Mouse (Mus musculus): ENCODE results near the gene Fundc2. TPM values are rescaled to one million over a fixed set of nuclear protein-coding genes. Genes with fewer than 3 reads are reported as not detected.

Fundc2 gene
- polyA plus RNA-seq (2015; fragmentation: Nextera tagmentation; extraction: Ambion mirVana), result 27.2 and 31.3 TPM in 2 replicates

DNA sequence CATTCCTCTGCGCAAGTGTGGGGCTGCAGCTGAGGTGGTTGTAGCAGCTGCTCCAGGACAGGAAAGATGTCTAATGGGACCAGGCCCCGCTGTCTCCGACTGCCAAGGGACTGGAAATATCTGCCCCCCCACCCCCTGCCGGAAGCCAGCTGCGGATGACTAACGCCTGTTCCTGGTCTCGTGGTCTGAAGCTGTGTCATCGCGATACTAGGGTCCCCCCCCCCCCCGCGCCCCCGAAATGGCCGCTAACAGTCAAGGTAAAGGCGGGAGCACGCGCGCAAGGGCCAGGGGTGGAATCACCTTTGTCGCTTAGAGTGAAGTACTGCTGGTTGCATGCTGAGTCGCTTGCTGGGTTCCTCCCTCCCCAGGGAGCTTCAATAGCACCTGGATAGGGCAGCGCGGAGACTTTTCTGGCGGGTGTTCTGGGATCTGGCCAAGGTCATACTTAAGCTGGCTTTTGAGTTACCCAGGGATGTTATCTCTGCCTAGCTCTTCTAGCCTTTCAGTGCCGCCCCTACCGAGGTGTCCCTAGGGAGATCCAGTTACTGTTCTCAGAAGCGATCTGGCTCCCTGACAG, at the start of gene Fundc2, which contains the start of gene F8:
TSS of gene Fundc2 (plus strand) at position 205 of the 577 bp plus-strand sequence.
TSS of gene F8 (minus strand) at position 421 of the 577 bp plus-strand sequence.
- H3K4me2 ChIP-seq, result peak within 1 kb of the TSS; percentile 48
- H3K4me1 ChIP-seq, result no peaks in the 10 kb centered on the region
- H3K4me3 ChIP-seq, result peak within 1 kb of the TSS; percentile 56
- no peaks in the 10 kb centered on the region for H3K27me3 ChIP-seq (replicated peaks)
- peak; percentile 98 for ATAC-seq (replicated peaks)
- peak within 1 kb of the TSS; percentile 79 for H3K27ac ChIP-seq
- no peaks in the 10 kb centered on the region for H3K9me3 ChIP-seq
- peak within 1 kb of the TSS; percentile 50 for H3K9ac ChIP-seq
- no peaks in the 10 kb centered on the region for H3K36me3 ChIP-seq (replicated peaks)
- 22% methylated on average over 15 of the region's 25 CpGs for WGBS

DNA sequence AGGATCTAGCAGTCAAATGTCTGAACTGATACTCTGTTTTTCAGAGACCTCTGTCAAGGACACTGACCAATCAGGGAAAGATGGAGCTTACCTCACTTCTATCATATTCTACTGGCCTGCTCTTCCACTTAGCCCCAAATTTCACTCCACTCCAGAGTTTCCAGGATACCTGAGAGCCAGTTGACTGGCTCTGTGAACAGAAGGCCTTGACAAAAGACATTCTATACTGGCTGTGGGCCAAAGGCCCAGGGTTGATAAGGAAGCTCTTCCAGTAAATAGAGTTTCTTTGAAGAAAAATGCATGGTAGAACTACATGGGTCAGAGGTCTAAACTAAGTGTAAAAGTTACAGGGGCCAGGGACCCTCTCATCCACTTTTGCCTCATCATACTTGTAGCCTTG, 12.0 kb upstream of the Fundc2 start:
- no peaks in the 10 kb centered on the region for H3K36me3 ChIP-seq (replicated peaks)
- no peak overlapping the region for H3K4me2 ChIP-seq
- no peak overlapping the region for H3K4me3 ChIP-seq
- no peaks in the 10 kb centered on the region for H3K4me1 ChIP-seq
- H3K9me3 ChIP-seq, result no peaks in the 10 kb centered on the region
- no peaks in the 10 kb centered on the region for H3K27me3 ChIP-seq (replicated peaks)
- ATAC-seq (replicated peaks), result no peak
- no peak overlapping the region for H3K27ac ChIP-seq
- no peak overlapping the region for H3K9ac ChIP-seq

DNA sequence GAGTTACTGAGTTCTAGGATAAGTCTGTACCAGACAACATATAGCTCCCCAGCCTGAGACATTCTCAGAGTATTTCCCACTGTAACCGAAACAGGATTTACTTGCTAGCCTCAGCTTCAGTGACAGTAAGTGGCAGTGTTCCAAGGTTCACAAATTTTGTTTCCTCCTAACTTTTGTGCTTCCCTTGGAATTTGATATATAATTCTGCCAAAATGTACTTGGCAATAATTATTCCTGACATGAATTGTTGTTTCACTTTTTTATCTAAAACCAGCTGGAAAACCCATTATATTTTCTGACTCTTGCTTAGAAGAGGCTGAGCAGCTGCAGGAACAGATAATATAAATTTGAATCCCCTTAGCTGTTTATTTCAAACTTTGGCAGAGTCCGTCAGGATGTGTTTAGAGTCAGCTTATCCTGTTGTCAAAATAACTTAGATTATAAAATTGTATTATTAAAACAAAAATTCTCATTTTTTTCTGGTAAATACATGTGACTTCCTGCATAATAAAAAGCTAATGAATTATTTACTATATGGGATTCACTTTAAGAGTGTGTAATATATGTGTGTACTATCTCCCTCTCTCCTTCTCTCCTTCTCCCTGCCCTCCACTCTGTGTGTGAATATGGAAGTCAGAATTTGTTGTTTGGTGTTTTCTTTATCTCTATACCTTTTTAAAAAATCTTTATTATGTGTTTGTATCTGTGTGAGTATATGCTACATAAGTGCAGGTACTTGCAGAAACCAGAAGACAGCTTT, 9.4 kb upstream of the Fundc2 start:
- no peaks in the 10 kb centered on the region for H3K36me3 ChIP-seq (replicated peaks)
- no peaks in the 10 kb centered on the region for H3K9me3 ChIP-seq
- H3K27me3 ChIP-seq (replicated peaks), result no peaks in the 10 kb centered on the region
- ATAC-seq (replicated peaks), result no peak
- H3K4me1 ChIP-seq, result no peaks in the 10 kb centered on the region
- H3K27ac ChIP-seq, result no peak overlapping the region
- 82% methylated on average over 2 of the region's 2 CpGs for WGBS
- no peak overlapping the region for H3K4me3 ChIP-seq
- no peak overlapping the region for H3K4me2 ChIP-seq
- no peak overlapping the region for H3K9ac ChIP-seq

DNA sequence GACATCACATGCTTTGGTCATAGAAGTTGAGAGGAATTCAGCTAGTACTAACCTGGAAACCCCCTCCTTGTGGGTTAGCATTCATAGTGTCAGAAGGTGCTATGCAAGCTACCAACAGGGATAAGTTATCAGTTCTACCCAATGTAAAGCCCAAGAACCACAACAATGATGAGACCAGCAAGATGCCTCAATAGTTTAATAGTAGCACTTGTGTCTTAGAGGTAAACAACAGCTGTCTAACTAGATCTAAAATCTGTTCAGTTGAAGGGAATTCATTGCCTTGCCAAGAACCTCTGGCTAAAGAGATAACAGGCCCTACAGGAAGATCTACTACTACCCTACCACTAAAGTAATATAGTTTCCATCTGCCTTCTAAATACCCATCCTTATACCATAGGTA, 5.4 kb upstream of the Fundc2 start:
- Histone ChIP-seq H3K36me3 (replicated peaks) (no peaks in the 10 kb centered on the region), H3K4me1 (no peaks in the 10 kb centered on the region), H3K4me2 (no peak overlapping the region), H3K9me3 (no peaks in the 10 kb centered on the region), H3K27me3 (replicated peaks) (no peaks in the 10 kb centered on the region), H3K9ac (no peak overlapping the region), H3K4me3 (no peak overlapping the region), H3K27ac (no peak overlapping the region)
- ATAC-seq (replicated peaks), result no peak

DNA sequence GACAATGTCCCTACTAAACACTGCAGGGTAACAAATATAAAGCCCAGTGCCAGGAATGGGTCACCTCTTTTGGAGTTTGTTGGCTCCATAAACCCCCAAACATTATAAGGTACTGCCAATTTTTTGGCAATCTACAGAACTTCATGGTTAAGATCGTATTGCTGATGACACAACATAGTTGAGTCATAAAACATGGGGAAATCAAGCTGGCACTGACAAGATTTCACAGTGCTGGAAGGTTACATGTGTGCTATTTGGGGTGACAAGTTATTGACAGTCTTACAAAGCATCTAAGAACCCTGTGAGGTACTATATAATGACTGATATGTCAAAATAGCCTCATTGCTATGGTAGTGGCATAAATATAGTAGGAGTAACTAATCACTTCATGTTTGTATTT, 1.0 kb upstream of the Fundc2 start:
- Histone ChIP-seq H3K27ac (no peak overlapping the region), H3K4me3 (no peak overlapping the region), H3K4me2 (peak overlapping the region; percentile 48; the same call in 1 of the 2 replicates), H3K27me3 (replicated peaks) (no peaks in the 10 kb centered on the region), H3K36me3 (replicated peaks) (no peaks in the 10 kb centered on the region), H3K9me3 (no peaks in the 10 kb centered on the region), H3K9ac (no peak overlapping the region), H3K4me1 (no peaks in the 10 kb centered on the region)
- WGBS, result 83% methylated on average over 1 of the region's 1 CpGs
- no peak for ATAC-seq (replicated peaks)

DNA sequence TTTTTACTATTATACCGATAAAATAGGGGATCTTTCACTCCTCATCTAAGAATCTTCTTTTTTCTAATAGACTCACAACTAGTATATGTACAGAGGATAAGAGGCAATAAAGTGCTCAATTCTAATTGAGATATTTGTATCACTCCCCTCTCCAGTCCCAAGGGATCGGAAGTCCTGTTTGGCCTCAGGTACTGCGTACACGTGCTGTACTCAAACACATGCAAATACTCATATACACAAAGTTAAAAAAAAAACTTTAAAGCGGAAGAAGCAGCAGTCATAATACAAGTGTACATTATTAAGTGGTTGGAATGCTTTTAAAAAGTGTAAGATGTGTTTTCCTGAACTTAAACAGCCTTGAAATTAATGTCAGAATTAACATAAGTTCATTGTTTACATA, 500 bp upstream of the Fundc2 start:
- Histone ChIP-seq H3K4me1 (no peaks in the 10 kb centered on the region), H3K27me3 (replicated peaks) (no peaks in the 10 kb centered on the region), H3K9me3 (no peaks in the 10 kb centered on the region), H3K4me3 (peak overlapping the region; percentile 56), H3K4me2 (peak overlapping the region; percentile 48), H3K9ac (peak overlapping the region; percentile 50; the same call in 1 of the 2 replicates), H3K27ac (peak overlapping the region; percentile 79; the same call in 1 of the 2 replicates), H3K36me3 (replicated peaks) (no peaks in the 10 kb centered on the region)
- peak; percentile 62 for ATAC-seq (replicated peaks)
- WGBS, result 63% methylated on average over 5 of the region's 5 CpGs

DNA sequence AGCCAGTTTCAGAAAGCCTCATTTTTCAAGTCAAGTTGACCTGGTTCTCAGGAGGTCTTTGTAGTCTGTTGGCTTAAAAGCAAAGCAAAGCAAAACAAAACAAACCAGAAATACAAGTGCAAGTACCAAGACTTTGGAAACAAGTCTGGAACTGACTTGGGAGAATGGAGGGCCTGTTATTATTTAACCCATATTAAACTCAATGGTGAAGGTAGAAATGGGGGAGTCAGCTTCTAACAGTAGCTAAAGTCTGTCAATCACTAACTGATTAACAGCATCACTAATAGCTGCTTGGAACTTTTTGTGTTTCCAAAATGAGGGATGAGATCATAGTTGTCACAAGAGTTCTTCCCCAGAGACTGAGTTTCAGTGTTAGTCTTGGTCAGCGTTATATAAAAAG, 17.3 kb downstream of the Fundc2 start:
- no peak for ATAC-seq (replicated peaks)
- Histone ChIP-seq H3K4me3 (no peak overlapping the region), H3K9me3 (no peaks in the 10 kb centered on the region), H3K4me1 (no peaks in the 10 kb centered on the region), H3K27ac (no peak overlapping the region), H3K9ac (no peak overlapping the region), H3K4me2 (no peak overlapping the region), H3K36me3 (replicated peaks) (no peaks in the 10 kb centered on the region), H3K27me3 (replicated peaks) (no peaks in the 10 kb centered on the region)
- WGBS, result 82% methylated on average over 1 of the region's 1 CpGs

DNA sequence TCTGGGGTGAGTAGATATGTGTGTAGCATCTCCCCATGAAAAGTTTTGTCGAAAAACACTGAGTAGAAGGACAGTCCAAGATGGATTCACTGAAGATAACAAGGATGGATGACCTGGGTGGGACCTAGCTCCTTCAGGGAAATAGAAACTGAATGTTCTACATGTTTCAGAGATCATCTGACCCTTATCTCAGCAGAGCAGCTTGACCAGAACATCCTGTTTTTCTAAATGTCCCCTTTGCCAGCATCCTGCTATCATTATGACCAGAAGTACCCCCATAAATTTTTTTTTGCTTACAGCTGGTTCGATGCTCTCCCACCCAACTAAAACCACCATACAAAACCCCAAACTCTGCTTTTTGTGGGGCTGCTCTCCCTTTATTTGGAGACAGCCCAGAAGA, 20.5 kb downstream of the Fundc2 start:
- ATAC-seq (replicated peaks), result no peak
- no peak overlapping the region for H3K9ac ChIP-seq

DNA sequence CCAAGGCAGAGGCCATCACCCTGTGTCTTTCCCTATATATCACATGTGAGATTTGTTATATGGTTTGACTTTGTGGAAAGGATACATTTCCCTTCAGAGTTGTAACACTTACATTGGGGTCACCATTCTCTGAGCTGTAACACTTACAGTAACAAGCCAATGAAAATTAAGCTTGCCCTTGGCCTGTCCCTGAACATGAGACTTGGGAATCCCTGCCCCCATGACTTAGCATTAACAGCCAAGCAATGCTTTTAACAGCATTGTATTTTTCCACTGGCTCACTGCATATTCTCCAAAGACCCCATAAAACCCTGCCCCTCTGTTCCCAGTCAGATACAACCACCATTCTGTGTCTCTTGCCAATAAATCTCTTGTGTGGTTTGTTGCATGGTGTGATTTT, 21.2 kb downstream of the Fundc2 start:
- H3K36me3 ChIP-seq (replicated peaks), result no peaks in the 10 kb centered on the region
- no peaks in the 10 kb centered on the region for H3K4me1 ChIP-seq
- H3K9me3 ChIP-seq, result no peaks in the 10 kb centered on the region
- no peak for ATAC-seq (replicated peaks)
- no peak overlapping the region for H3K4me2 ChIP-seq
- H3K27ac ChIP-seq, result no peak overlapping the region
- H3K27me3 ChIP-seq (replicated peaks), result no peaks in the 10 kb centered on the region
- no peak overlapping the region for H3K4me3 ChIP-seq
- no peak overlapping the region for H3K9ac ChIP-seq

More for the DNA sequence above, 20.5 kb downstream of the Fundc2 start:
- Histone ChIP-seq H3K4me2 (no peak overlapping the region), H3K4me1 (no peaks in the 10 kb centered on the region), H3K4me3 (no peak overlapping the region), H3K9me3 (no peaks in the 10 kb centered on the region), H3K36me3 (replicated peaks) (no peaks in the 10 kb centered on the region), H3K27me3 (replicated peaks) (no peaks in the 10 kb centered on the region), H3K27ac (no peak overlapping the region)
- WGBS, result 93% methylated on average over 2 of the region's 2 CpGs

DNA sequence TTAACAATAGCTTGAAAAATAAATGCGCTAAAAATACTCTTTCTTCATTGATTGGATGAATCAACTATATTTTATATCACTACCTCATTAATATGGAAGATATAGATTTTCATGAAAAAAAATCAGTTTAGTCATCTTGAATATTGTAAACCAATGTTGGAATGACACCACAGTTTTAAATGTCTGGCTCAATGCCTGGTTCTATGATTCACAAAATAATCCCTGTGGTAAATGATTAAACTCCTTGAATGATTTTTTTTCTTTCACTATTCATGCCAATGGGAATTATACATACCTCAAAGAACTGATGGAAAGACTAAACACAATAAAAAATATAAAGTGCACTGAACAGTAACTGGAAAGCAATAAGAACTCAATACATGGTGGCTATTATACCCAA, 27.5 kb downstream of the Fundc2 start:
- Histone ChIP-seq H3K27ac (no peak overlapping the region), H3K9ac (no peak overlapping the region), H3K4me1 (no peaks in the 10 kb centered on the region), H3K36me3 (replicated peaks) (no peaks in the 10 kb centered on the region), H3K4me3 (no peak overlapping the region), H3K27me3 (replicated peaks) (no peaks in the 10 kb centered on the region), H3K4me2 (no peak overlapping the region), H3K9me3 (no peaks in the 10 kb centered on the region)
- ATAC-seq (replicated peaks), result no peak
- WGBS, result 89% methylated on average over 1 of the region's 1 CpGs

DNA sequence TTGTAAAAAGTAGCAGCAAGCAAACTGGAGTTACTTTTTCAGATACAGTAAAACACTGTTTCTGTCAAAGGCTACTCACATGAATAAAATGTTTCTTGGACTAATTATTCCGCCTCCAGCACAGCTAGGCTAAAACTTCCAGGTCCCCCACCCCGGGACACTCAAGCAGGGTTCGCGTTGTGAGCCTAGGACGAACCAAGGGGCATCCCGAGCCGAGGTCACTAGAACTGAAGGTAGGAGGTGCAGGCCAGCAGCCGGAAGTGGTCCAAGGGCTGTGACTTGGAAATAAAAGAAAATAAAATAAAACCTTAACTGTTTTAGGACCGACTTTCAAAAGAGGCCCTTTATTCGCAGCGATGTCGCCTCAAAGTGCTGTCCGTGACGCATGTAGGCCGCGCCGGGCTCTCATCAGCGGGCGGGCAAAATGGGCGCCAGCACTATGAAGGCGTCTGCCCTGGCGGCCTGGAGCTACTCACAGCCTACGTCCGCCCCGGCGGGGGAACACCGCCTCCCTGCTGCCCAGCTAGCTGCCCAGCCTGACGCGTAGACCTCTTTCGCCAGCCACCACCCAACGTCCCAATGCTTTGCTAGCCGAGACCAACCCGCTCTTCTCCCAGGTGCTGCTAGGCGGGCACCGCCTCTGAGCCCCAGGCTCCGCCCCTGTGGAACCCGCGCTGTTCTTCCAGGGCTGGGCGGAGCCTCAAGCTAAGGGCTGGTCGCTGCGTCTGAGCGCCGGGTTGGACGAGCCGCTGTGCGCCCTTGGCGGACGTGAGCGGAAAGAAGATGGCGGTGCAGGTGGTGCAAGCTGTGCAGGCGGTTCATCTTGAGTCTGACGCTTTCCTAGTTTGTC, 34.0 kb downstream of the Fundc2 start, which contains the start of the genes Cmc4, Mtcp1 and Brcc3:
TSS of gene Cmc4 (minus strand) at position 649 of the 850 bp plus-strand sequence.
TSS of gene Mtcp1 (minus strand) at position 653 of the 850 bp plus-strand sequence.
TSS of gene Brcc3 (plus strand) at position 693 of the 850 bp plus-strand sequence.
- H3K9me3 ChIP-seq, result no peaks in the 10 kb centered on the region
- no peaks in the 10 kb centered on the region for H3K27me3 ChIP-seq (replicated peaks)
- H3K27ac ChIP-seq, result peak within 1 kb of the TSS; percentile 89
- peak within 1 kb of the TSS; percentile 57 for H3K4me3 ChIP-seq
- H3K4me2 ChIP-seq, result peak within 1 kb of the TSS; percentile 49
- H3K4me1 ChIP-seq, result no peaks in the 10 kb centered on the region
- no peaks in the 10 kb centered on the region for H3K36me3 ChIP-seq (replicated peaks)
- H3K9ac ChIP-seq, result peak within 1 kb of the TSS; percentile 65
- WGBS, result 23% methylated on average over 52 of the region's 52 CpGs
- ATAC-seq (replicated peaks), result peak; percentile 100
